22 mouse cellular contexts compared by ENCODE assay signal in genomic region chr14:59705326-59706058, GRCm38 (mm10).
DNase-seq lines count a peak whose midpoint lies in the region; ATAC-seq and TF ChIP-seq lines count a peak whose summit lies in the region.
"Had no signal": no experiment of that assay in that cellular context is flagged by ENCODE, and none has a peak within 500 bp of the region (broad histone marks: within the 10 kb centered on the region; RNA-seq: fewer than 3 reads in every experiment).

No protein-coding gene starts in this region.

- H3K27me3 ChIP-seq in embryonic facial prominence, embryonic 12.5 days = no peaks in the 10 kb centered on the region
- H3K27me3 ChIP-seq in embryonic facial prominence, embryonic 10.5 days (replicated peaks; ENCODE audit: low read depth, poor library complexity, severe bottlenecking) = no peaks in the 10 kb centered on the region
- H3K27me3 ChIP-seq in stomach, embryonic 14.5 days (ENCODE audit: control insufficient read depth, insufficient read depth, low read length) = no peaks in the 10 kb centered on the region
- H3K27me3 ChIP-seq in stomach, postnatal 0 days (ENCODE audit: control insufficient read depth, insufficient read depth, low read length) = no peaks in the 10 kb centered on the region
- 0 out of 2 replicates have a peak, but pooled peaks cover 7% of the 10 kb centered on the region for H3K27me3 ChIP-seq in limb, embryonic 15.5 days
- H3K27me3 ChIP-seq: embryonic facial prominence, embryonic 13.5 days; forebrain, embryonic 15.5 days; heart, embryonic 12.5 days had no signal

- no peak for ATAC-seq in embryonic facial prominence, embryonic 12.5 days (ENCODE audit: insufficient number of reproducible peaks, insufficient read depth, low FRiP score, low TSS enrichment)
- ATAC-seq in stomach, embryonic 14.5 days (ENCODE audit: insufficient number of reproducible peaks, insufficient read depth, low FRiP score, low read depth) = 0 out of 2 replicates have a peak, but pooled peaks have one; percentile 3
- no peak for ATAC-seq in stomach, postnatal 0 days (ENCODE audit: low FRiP score, low TSS enrichment)
- peak; percentile 50; the same call in 1 of the 2 replicates for ATAC-seq in limb, embryonic 15.5 days (ENCODE audit: insufficient number of reproducible peaks, low FRiP score, low TSS enrichment, low read depth)
- ATAC-seq: CD4-positive, CD25-positive, alpha-beta regulatory T cell, adult 4 months; forebrain, embryonic 15.5 days had no signal

- intact Hi-C loops in left cerebral cortex, postnatal 25 days (cut with DNase I) = no loop called here
- intact Hi-C loops in left cerebral cortex, postnatal 4 days (cut with DNase I) = no loop called here

- 69% methylated on average over 13 of the region's 13 CpGs for WGBS in embryonic facial prominence, embryonic 12.5 days
- WGBS in embryonic facial prominence, embryonic 10.5 days = 83% methylated on average over 13 of the region's 13 CpGs
- WGBS in stomach, embryonic 14.5 days = 68% methylated on average over 13 of the region's 13 CpGs
- WGBS in stomach, postnatal 0 days = 82% methylated on average over 13 of the region's 13 CpGs
- WGBS in limb, embryonic 15.5 days = 36% methylated on average over 13 of the region's 13 CpGs

- peaks cover 12% of the 10 kb centered on the region for H3K4me1 ChIP-seq in embryonic facial prominence, embryonic 12.5 days
- peaks cover 33% of the 10 kb centered on the region for H3K4me1 ChIP-seq in embryonic facial prominence, embryonic 10.5 days
- H3K4me1 ChIP-seq in stomach, embryonic 14.5 days (ENCODE audit: control insufficient read depth, insufficient read depth, low read length) = peaks cover 2% of the 10 kb centered on the region; the same call in 1 of the 2 replicates
- H3K4me1 ChIP-seq in stomach, postnatal 0 days (replicated peaks; ENCODE audit: control insufficient read depth, insufficient read depth) = no peaks in the 10 kb centered on the region
- H3K4me1 ChIP-seq in limb, embryonic 15.5 days = peaks cover 34% of the 10 kb centered on the region

- TF ChIP-seq EP300 in stomach, postnatal 0 days (optimal IDR thresholded peaks at IDR 0.05) = no peak

- H3K9me3 ChIP-seq in embryonic facial prominence, embryonic 12.5 days = no peaks in the 10 kb centered on the region
- H3K9me3 ChIP-seq in embryonic facial prominence, embryonic 10.5 days = no peaks in the 10 kb centered on the region
- no peaks in the 10 kb centered on the region for H3K9me3 ChIP-seq in stomach, embryonic 14.5 days (ENCODE audit: control insufficient read depth, low read depth, low read length)
- no peaks in the 10 kb centered on the region for H3K9me3 ChIP-seq in stomach, postnatal 0 days (ENCODE audit: control insufficient read depth, low read length)
- H3K9me3 ChIP-seq in limb, embryonic 15.5 days = no peaks in the 10 kb centered on the region
- H3K9me3 ChIP-seq: embryonic facial prominence, embryonic 13.5 days; forebrain, embryonic 15.5 days; heart, embryonic 12.5 days; hindbrain, embryonic 10.5 days had no signal

- H3K4me3 ChIP-seq in embryonic facial prominence, embryonic 12.5 days = no peak overlapping the region
- H3K4me3 ChIP-seq in embryonic facial prominence, embryonic 10.5 days = no peak overlapping the region
- H3K4me3 ChIP-seq in stomach, embryonic 14.5 days (ENCODE audit: low read depth, low read length) = no peak overlapping the region
- H3K4me3 ChIP-seq in stomach, postnatal 0 days (ENCODE audit: low read depth, low read length) = no peak overlapping the region
- no peak overlapping the region for H3K4me3 ChIP-seq in limb, embryonic 15.5 days
- H3K4me3 ChIP-seq in layer of hippocampus, adult 2 months = no peak overlapping the region
- H3K4me3 ChIP-seq: embryonic facial prominence, embryonic 13.5 days; forebrain, embryonic 15.5 days; heart, embryonic 12.5 days; hindbrain, embryonic 10.5 days had no signal

- no peaks in the 10 kb centered on the region for H3K36me3 ChIP-seq in embryonic facial prominence, embryonic 12.5 days
- H3K36me3 ChIP-seq in embryonic facial prominence, embryonic 10.5 days (replicated peaks) = no peaks in the 10 kb centered on the region
- H3K36me3 ChIP-seq in stomach, embryonic 14.5 days (ENCODE audit: control insufficient read depth, insufficient read depth, low read length) = no peaks in the 10 kb centered on the region
- no peaks in the 10 kb centered on the region for H3K36me3 ChIP-seq in stomach, postnatal 0 days (ENCODE audit: control insufficient read depth, insufficient read depth, low read length)
- H3K36me3 ChIP-seq in limb, embryonic 15.5 days = no peaks in the 10 kb centered on the region
- H3K36me3 ChIP-seq: embryonic facial prominence, embryonic 13.5 days; forebrain, embryonic 15.5 days; G1E; heart, embryonic 12.5 days; hindbrain, embryonic 10.5 days had no signal

- peak overlapping the region; percentile 26; the same call in 1 of the 2 replicates for H3K27ac ChIP-seq in embryonic facial prominence, embryonic 12.5 days
- H3K27ac ChIP-seq in embryonic facial prominence, embryonic 10.5 days (replicated peaks) = no peak overlapping the region
- H3K27ac ChIP-seq in stomach, embryonic 14.5 days (ENCODE audit: low read length) = no peak overlapping the region
- no peak overlapping the region for H3K27ac ChIP-seq in stomach, postnatal 0 days (replicated peaks)
- peak overlapping the region; percentile 33; the same call in 1 of the 2 replicates for H3K27ac ChIP-seq in limb, embryonic 15.5 days
- H3K27ac ChIP-seq in layer of hippocampus, adult 2 months = no peak overlapping the region
- H3K27ac ChIP-seq: embryonic facial prominence, embryonic 13.5 days; forebrain, embryonic 15.5 days; hindbrain, embryonic 10.5 days; hindbrain, embryonic 14.5 days had no signal

- no peak overlapping the region for H3K4me2 ChIP-seq in embryonic facial prominence, embryonic 12.5 days (replicated peaks)
- H3K4me2 ChIP-seq in stomach, embryonic 14.5 days (replicated peaks; ENCODE audit: low read depth, low read length) = no peak overlapping the region
- H3K4me2 ChIP-seq in stomach, postnatal 0 days (replicated peaks; ENCODE audit: low read depth) = no peak overlapping the region
- H3K4me2 ChIP-seq in limb, embryonic 15.5 days = no peak overlapping the region
- H3K4me2 ChIP-seq: embryonic facial prominence, embryonic 13.5 days; forebrain, embryonic 15.5 days; heart, embryonic 12.5 days; hindbrain, embryonic 14.5 days had no signal

- no peak for TF ChIP-seq CTCF in stomach, postnatal 0 days (IDR thresholded peaks at IDR 0.05; ENCODE audit: low read depth)
- TF ChIP-seq CTCF in layer of hippocampus, adult 2 months (conservative IDR thresholded peaks at IDR 0.05) = no peak

- no peak for DNase-seq in embryonic facial prominence, embryonic 10.5 days (ENCODE audit: low spot score)
- DNase-seq in stomach, postnatal 0 days (ENCODE audit: low spot score) = no peak
- DNase-seq in layer of hippocampus, adult 2 months (ENCODE audit: low spot score in 2 of 2) = no peak
- DNase-seq in left cerebral cortex, postnatal 25 days (ENCODE audit: low spot score in 2 of 2) = no peak
- no peak for DNase-seq in left cerebral cortex, postnatal 4 days
- DNase-seq: adrenal gland, adult 8-10 months; adrenal gland, postnatal 36 days; B cell, adult 2 months; cerebellum, adult 2 months; cerebellum, postnatal 14 days; embryo, embryonic 11 days; gastrocnemius, postnatal 14 days had no signal

- H3K9ac ChIP-seq in embryonic facial prominence, embryonic 12.5 days = no peak overlapping the region
- H3K9ac ChIP-seq in stomach, embryonic 14.5 days (replicated peaks; ENCODE audit: low read depth, low read length) = no peak overlapping the region
- H3K9ac ChIP-seq in stomach, postnatal 0 days (ENCODE audit: low read length) = no peak overlapping the region
- H3K9ac ChIP-seq in limb, embryonic 15.5 days = no peak overlapping the region
- H3K9ac ChIP-seq: embryonic facial prominence, embryonic 13.5 days; forebrain, embryonic 15.5 days; heart, embryonic 12.5 days; hindbrain, embryonic 14.5 days had no signal

Comparison
In these comparisons a context has a peak if more than half of its experiments do, and no peak if none do; other contexts are left out.
1. ATAC-seq: peak in stomach, embryonic 14.5 days (single experiment) and limb, embryonic 15.5 days (single experiment); none in embryonic facial prominence, embryonic 12.5 days (single experiment) and stomach, postnatal 0 days (single experiment).
2. H3K27ac ChIP-seq: peak in embryonic facial prominence, embryonic 12.5 days (single experiment) and limb, embryonic 15.5 days (single experiment); none in embryonic facial prominence, embryonic 10.5 days (single experiment), stomach, embryonic 14.5 days (single experiment), stomach, postnatal 0 days (single experiment) and layer of hippocampus, adult 2 months (single experiment).